Comparison of ENCODE assay signal across 15 mouse cellular contexts in the genomic region with DNA sequence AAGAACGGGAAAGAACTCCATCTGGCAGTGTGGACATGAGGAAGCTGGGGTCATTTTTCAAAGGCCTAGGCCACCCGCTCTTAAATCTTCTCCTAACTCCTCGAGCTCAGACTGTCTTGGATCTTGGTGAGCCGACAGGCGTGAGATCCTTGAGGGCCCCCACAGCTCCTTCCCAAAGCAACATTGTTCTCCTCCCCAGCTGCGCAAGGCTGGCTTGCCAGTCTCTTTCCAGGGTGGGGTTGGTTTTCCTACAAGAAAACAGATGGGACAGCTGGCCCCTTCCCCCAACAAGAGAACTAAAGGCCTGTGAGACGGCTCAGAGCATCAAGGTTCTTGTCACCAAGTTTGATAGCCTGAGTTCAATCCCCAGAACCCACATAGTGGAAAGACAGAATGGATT.
DNase-seq lines count a peak whose midpoint lies in the region; ATAC-seq and TF ChIP-seq lines count a peak whose summit lies in the region.
"Had no signal": no experiment of that assay in that cellular context is flagged by ENCODE, and none has a peak within 500 bp of the region (broad histone marks: within the 10 kb centered on the region; RNA-seq: fewer than 3 reads in every experiment).

No protein-coding gene starts in this region.

- peak; percentile 32 for DNase-seq in kidney, adult 2 months
- DNase-seq in kidney, adult 8-10 months, result no peak
- peak; percentile 19 for DNase-seq in embryo, embryonic 9.5 days (ENCODE audit: extremely low spot score)
- peak; percentile 72 to 73 for DNase-seq in heart, postnatal 10 days
- peak; percentile 16 for DNase-seq in limb, embryonic 14.5 days (ENCODE audit: low spot score)
- no peak for DNase-seq in right cerebral cortex, adult 2 months (ENCODE audit: low spot score in 2 of 2)
- no peak for DNase-seq in left cerebral cortex, postnatal 36 days (ENCODE audit: low spot score in 2 of 2)
- DNase-seq: adrenal gland, adult 8-10 months; layer of hippocampus, adult 9-11 months had no signal

- H3K4me1 ChIP-seq in kidney, adult 2 months (ENCODE audit: control insufficient read depth, insufficient read depth, low read length), result peaks cover 5% of the 10 kb centered on the region; the same call in 1 of the 2 replicates
- H3K4me1 ChIP-seq in limb, embryonic 14.5 days (ENCODE audit: control insufficient read depth, insufficient read depth, low read length), result no peaks in the 10 kb centered on the region
- no peaks in the 10 kb centered on the region for H3K4me1 ChIP-seq in hindbrain, embryonic 12.5 days

- H3K36me3 ChIP-seq in kidney, adult 2 months (ENCODE audit: control insufficient read depth, insufficient read depth, low read length), result no peaks in the 10 kb centered on the region
- no peaks in the 10 kb centered on the region for H3K36me3 ChIP-seq in limb, embryonic 14.5 days (ENCODE audit: control insufficient read depth, insufficient read depth, low read length)
- no peaks in the 10 kb centered on the region for H3K36me3 ChIP-seq in hindbrain, embryonic 12.5 days
- H3K36me3 ChIP-seq: forebrain, embryonic 12.5 days; limb, embryonic 12.5 days had no signal

- H3K4me3 ChIP-seq in kidney, adult 2 months (ENCODE audit: insufficient read depth, low read depth, low read length), result no peak overlapping the region
- no peak overlapping the region for H3K4me3 ChIP-seq in limb, embryonic 14.5 days (replicated peaks; ENCODE audit: low read length)
- no peak overlapping the region for H3K4me3 ChIP-seq in hindbrain, embryonic 12.5 days
- H3K4me3 ChIP-seq: forebrain, embryonic 12.5 days; limb, embryonic 12.5 days had no signal

- no peaks in the 10 kb centered on the region for H3K27me3 ChIP-seq in kidney, adult 2 months (replicated peaks; ENCODE audit: control insufficient read depth, insufficient read depth, low read length)
- H3K27me3 ChIP-seq in limb, embryonic 14.5 days (ENCODE audit: control insufficient read depth, insufficient read depth, low read length), result no peaks in the 10 kb centered on the region
- no peaks in the 10 kb centered on the region for H3K27me3 ChIP-seq in hindbrain, embryonic 12.5 days
- H3K27me3 ChIP-seq: CH12.LX; limb, embryonic 12.5 days had no signal

- no peak for ATAC-seq in limb, embryonic 14.5 days (ENCODE audit: low FRiP score, low read depth)
- ATAC-seq in hindbrain, embryonic 12.5 days (ENCODE audit: low FRiP score), result no peak
- ATAC-seq: hindbrain, embryonic 16.5 days; midbrain, embryonic 16.5 days had no signal

- H3K4me2 ChIP-seq in limb, embryonic 14.5 days (replicated peaks; ENCODE audit: low read depth, low read length, severe bottlenecking), result no peak overlapping the region
- no peak overlapping the region for H3K4me2 ChIP-seq in hindbrain, embryonic 12.5 days (replicated peaks)
- H3K4me2 ChIP-seq: forebrain, embryonic 12.5 days; limb, embryonic 12.5 days had no signal

- TF ChIP-seq CTCF in kidney, adult 2 months (conservative IDR thresholded peaks at IDR 0.05; ENCODE audit: insufficient read depth, insufficient read length, low read depth, low read length), result no peak

- WGBS in kidney, adult 2 months, result 63% methylated on average over 7 of the region's 7 CpGs
- WGBS in limb, embryonic 14.5 days, result 36% methylated on average over 7 of the region's 7 CpGs
- WGBS in hindbrain, embryonic 12.5 days, result 64% methylated on average over 7 of the region's 7 CpGs

- intact Hi-C loops in heart, postnatal 10 days (cut with DNase I), result loop anchor here (5.0 kb wide), 1 partner anchor 32 kb away; no protein-coding TSS in a partner anchor
- intact Hi-C loops in left cerebral cortex, postnatal 36 days (cut with DNase I), result no loop called here

- no peak overlapping the region for H3K27ac ChIP-seq in kidney, adult 2 months (ENCODE audit: insufficient read depth, low read depth, low read length)
- H3K27ac ChIP-seq in limb, embryonic 14.5 days (replicated peaks; ENCODE audit: low read depth, low read length), result no peak overlapping the region
- H3K27ac ChIP-seq in hindbrain, embryonic 12.5 days, result no peak overlapping the region
- H3K27ac ChIP-seq: forebrain, embryonic 12.5 days; limb, embryonic 12.5 days had no signal

- H3K9me3 ChIP-seq in limb, embryonic 14.5 days (ENCODE audit: control insufficient read depth, low read length), result no peaks in the 10 kb centered on the region
- no peaks in the 10 kb centered on the region for H3K9me3 ChIP-seq in hindbrain, embryonic 12.5 days (replicated peaks)
- H3K9me3 ChIP-seq: forebrain, embryonic 12.5 days; limb, embryonic 12.5 days had no signal

- no peak overlapping the region for H3K9ac ChIP-seq in limb, embryonic 14.5 days (ENCODE audit: low read depth, low read length, severe bottlenecking)
- H3K9ac ChIP-seq in hindbrain, embryonic 12.5 days, result no peak overlapping the region
- H3K9ac ChIP-seq: forebrain, embryonic 12.5 days; limb, embryonic 12.5 days had no signal

- TF ChIP-seq POLR2A in kidney, adult 2 months (IDR thresholded peaks at IDR 0.05; ENCODE audit: low read depth, low read length), result no peak
- TF ChIP-seq POLR2A in limb, embryonic 14.5 days (IDR thresholded peaks at IDR 0.05; ENCODE audit: borderline replicate concordance, extremely low read depth, insufficient read depth, insufficient read length), result no peak

Comparison
In these comparisons a context has a peak if more than half of its experiments do, and no peak if none do; other contexts are left out.
1. DNase-seq: peak in kidney, adult 2 months (single experiment), embryo, embryonic 9.5 days (single experiment), heart, postnatal 10 days (2 of 2) and limb, embryonic 14.5 days (single experiment); none in kidney, adult 8-10 months (0 of 2), right cerebral cortex, adult 2 months (0 of 2) and left cerebral cortex, postnatal 36 days (0 of 2).